8 mouse cellular contexts compared by ENCODE assay signal in genomic region chr8:124793661-124794485, GRCm38 (mm10). TPM values are rescaled to one million over a fixed set of nuclear protein-coding genes. Genes with fewer than 3 reads are reported as not detected.
DNase-seq lines count a peak whose midpoint lies in the region; ATAC-seq and TF ChIP-seq lines count a peak whose summit lies in the region.

No protein-coding gene starts in this region.

- no peak overlapping the region for H3K9ac ChIP-seq in lung, embryonic 14.5 days
- H3K9ac ChIP-seq in limb, embryonic 12.5 days (replicated peaks): no peak overlapping the region

- peak; percentile 30 for DNase-seq in adrenal gland, adult 2 months
- DNase-seq in adrenal gland, postnatal 4 days (ENCODE audit: low spot score in 2 of 2): no peak
- peak; percentile 17 for DNase-seq in lung, embryonic 14.5 days
- no peak for DNase-seq in lung, adult 18-20 months
- DNase-seq in forebrain, embryonic 10.5 days (ENCODE audit: extremely low spot score, low spot score): peak; percentile 27
- DNase-seq in right cerebral cortex, adult 18-20 months: peak; percentile 5
- DNase-seq in urinary bladder, adult 18-20 months (ENCODE audit: low spot score in 2 of 2): no peak

- WGBS in lung, embryonic 14.5 days: 1% methylated on average over 81 of the region's 81 CpGs
- under 1% methylated on average over 81 of the region's 81 CpGs for WGBS in forebrain, embryonic 10.5 days
- under 1% methylated on average over 81 of the region's 81 CpGs for WGBS in limb, embryonic 12.5 days

- no peaks in the 10 kb centered on the region for H3K9me3 ChIP-seq in lung, embryonic 14.5 days (ENCODE audit: low read depth, low read length)
- H3K9me3 ChIP-seq in forebrain, embryonic 10.5 days: no peaks in the 10 kb centered on the region
- no peaks in the 10 kb centered on the region for H3K9me3 ChIP-seq in limb, embryonic 12.5 days

- peaks cover 55% of the 10 kb centered on the region for H3K27me3 ChIP-seq in lung, embryonic 14.5 days (ENCODE audit: insufficient read depth, low read length)
- peaks cover 87% of the 10 kb centered on the region for H3K27me3 ChIP-seq in forebrain, embryonic 10.5 days (ENCODE audit: poor library complexity, severe bottlenecking)
- H3K27me3 ChIP-seq in limb, embryonic 12.5 days: peaks cover 91% of the 10 kb centered on the region

- ATAC-seq in lung, embryonic 14.5 days (ENCODE audit: insufficient read depth): peak; percentile 32; the same call in 1 of the 2 replicates
- no peak for ATAC-seq in limb, embryonic 12.5 days (ENCODE audit: insufficient number of reproducible peaks, insufficient read depth, low FRiP score, low TSS enrichment, low read depth)

- no peak overlapping the region for H3K27ac ChIP-seq in lung, embryonic 14.5 days (ENCODE audit: low read depth)
- H3K27ac ChIP-seq in forebrain, embryonic 10.5 days: peak overlapping the region; percentile 51
- H3K27ac ChIP-seq in limb, embryonic 12.5 days: no peak overlapping the region

- H3K4me3 ChIP-seq in lung, embryonic 14.5 days (ENCODE audit: low read depth, low read length): peak overlapping the region; percentile 55
- peak overlapping the region; percentile 71 for H3K4me3 ChIP-seq in forebrain, embryonic 10.5 days
- H3K4me3 ChIP-seq in limb, embryonic 12.5 days (replicated peaks): peak overlapping the region; percentile 67

- H3K4me2 ChIP-seq in lung, embryonic 14.5 days: peak overlapping the region; percentile 100
- H3K4me2 ChIP-seq in limb, embryonic 12.5 days: peak overlapping the region; percentile 100

- H3K36me3 ChIP-seq in lung, embryonic 14.5 days (ENCODE audit: insufficient read depth): no peaks in the 10 kb centered on the region
- no peaks in the 10 kb centered on the region for H3K36me3 ChIP-seq in forebrain, embryonic 10.5 days (replicated peaks)
- H3K36me3 ChIP-seq in limb, embryonic 12.5 days: no peaks in the 10 kb centered on the region

- H3K4me1 ChIP-seq in lung, embryonic 14.5 days (ENCODE audit: insufficient read depth): peaks cover 8% of the 10 kb centered on the region; the same call in 1 of the 2 replicates
- peaks cover 37% of the 10 kb centered on the region for H3K4me1 ChIP-seq in forebrain, embryonic 10.5 days
- peaks cover 26% of the 10 kb centered on the region for H3K4me1 ChIP-seq in limb, embryonic 12.5 days (replicated peaks)

- TF ChIP-seq CTCF in lung, embryonic 14.5 days (IDR thresholded peaks at IDR 0.05; ENCODE audit: low read depth): no peak

RNA-seq across cellular contexts. Expression of gene Trim67, which starts 1.0 kb away (rescaled TPM):
- total RNA-seq in adrenal gland, adult 2 months (2021): 1 to 10 TPM; 1.4 to 3.5 TPM
- polyA plus RNA-seq in adrenal gland, adult 2 months (2012; rRNA removed): 0.52 and 1.0 TPM in 2 replicates
- 1 to 10 TPM; 3.9 to 4.5 TPM for total RNA-seq in adrenal gland, postnatal 4 days (2021)
- 0.70 and 1.0 TPM in 2 replicates for polyA plus RNA-seq in lung, embryonic 14.5 days (2014; fragmentation: Nextera tagmentation; extraction: Ambion mirVana)
- polyA plus RNA-seq in forebrain, embryonic 10.5 days (2016; fragmentation: Nextera tagmentation; extraction: Ambion mirVana): 0.18 and 0.35 TPM in 2 replicates
- polyA plus RNA-seq in limb, embryonic 12.5 days (2016; fragmentation: Nextera tagmentation; extraction: Ambion mirVana): 0.05 TPM in 1 of 2 replicates, not detected in the other

RNA-seq across cellular contexts. Expression of gene Fam89a, which starts 42.2 kb away (rescaled TPM):
- under 1 TPM; 0.28 to 0.43 TPM for total RNA-seq in adrenal gland, adult 2 months (2021)
- polyA plus RNA-seq in adrenal gland, adult 2 months (2012; rRNA removed): 1.0 and 1.6 TPM in 2 replicates
- total RNA-seq in adrenal gland, postnatal 4 days (2021): 1 to 10 TPM; 1.5 to 1.8 TPM
- polyA plus RNA-seq in lung, embryonic 14.5 days (2014; fragmentation: Nextera tagmentation; extraction: Ambion mirVana): 16.8 and 20.5 TPM in 2 replicates
- 1.8 and 2.3 TPM in 2 replicates for polyA plus RNA-seq in forebrain, embryonic 10.5 days (2016; fragmentation: Nextera tagmentation; extraction: Ambion mirVana)
- 4.4 and 4.8 TPM in 2 replicates for polyA plus RNA-seq in limb, embryonic 12.5 days (2016; fragmentation: Nextera tagmentation; extraction: Ambion mirVana)

Comparison
In these comparisons a context has a peak if more than half of its experiments do, and no peak if none do; other contexts are left out.
1. DNase-seq: peak in adrenal gland, adult 2 months (single experiment), lung, embryonic 14.5 days (single experiment), forebrain, embryonic 10.5 days (single experiment) and right cerebral cortex, adult 18-20 months (single experiment); none in adrenal gland, postnatal 4 days (0 of 2), lung, adult 18-20 months (0 of 2) and urinary bladder, adult 18-20 months (0 of 2).
2. Peak in every context shown above with its lines, with median percentiles within 50 percentile points of each other: H3K4me3 ChIP-seq.